Mouse (Mus musculus): ENCODE measurements around the gene Rtn3. TPM values are rescaled to one million over a fixed set of nuclear protein-coding genes. Genes with fewer than 3 reads are reported as not detected.

Gene Rtn3
- 100 to 1,000 TPM in 1 of 2 experiments, 10 to 100 TPM in 1; 99.7 to 106 TPM for polyA plus RNA-seq (2017; shearing (Covaris generic))

DNA sequence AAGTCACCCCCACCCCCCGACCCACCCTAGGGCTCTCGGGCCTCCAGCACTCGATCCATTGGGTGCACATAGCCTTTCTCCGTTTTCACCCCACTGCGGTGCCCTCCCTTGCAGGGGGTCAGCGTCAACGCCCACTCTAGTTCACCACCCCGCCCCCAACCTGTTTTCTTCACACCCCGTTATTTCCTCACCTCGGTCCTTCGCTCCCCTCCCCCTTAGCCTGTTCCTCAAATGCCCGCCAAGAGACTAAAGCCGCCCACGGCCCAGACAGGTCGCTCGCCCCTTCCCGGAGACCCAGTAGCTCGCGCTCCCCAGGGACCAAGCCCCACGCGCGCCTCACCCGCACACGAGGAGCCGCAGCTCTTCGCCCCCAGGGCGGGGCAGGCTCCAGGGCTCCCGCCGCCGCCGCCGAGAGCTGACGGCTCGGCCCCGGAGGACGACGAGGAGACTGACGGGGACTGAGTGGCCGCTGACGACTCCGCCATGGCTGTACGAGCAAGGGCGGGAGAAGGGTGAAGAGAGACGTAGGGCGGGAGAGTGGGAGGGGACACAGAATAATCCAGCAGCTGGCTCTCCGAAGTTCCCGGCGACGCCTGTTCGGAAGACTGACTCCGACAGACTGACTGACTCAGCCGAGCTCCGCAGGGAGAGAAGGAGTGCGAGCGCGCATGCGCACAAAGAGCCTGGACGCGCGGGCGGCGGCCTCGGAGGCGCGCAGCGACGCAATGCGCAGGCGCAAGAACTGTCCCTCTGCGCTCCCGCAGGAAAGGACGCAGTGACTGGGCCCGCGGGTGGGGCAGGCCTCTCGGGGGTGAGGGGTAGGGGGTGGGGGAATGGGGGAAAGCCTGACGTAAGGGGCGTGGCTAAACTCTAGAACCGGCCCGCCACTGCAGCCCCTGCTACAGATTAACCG, at the start of gene Rtn3:
Rtn3 (minus strand) TSS at position 683 of the 913 bp plus-strand sequence.

DNA sequence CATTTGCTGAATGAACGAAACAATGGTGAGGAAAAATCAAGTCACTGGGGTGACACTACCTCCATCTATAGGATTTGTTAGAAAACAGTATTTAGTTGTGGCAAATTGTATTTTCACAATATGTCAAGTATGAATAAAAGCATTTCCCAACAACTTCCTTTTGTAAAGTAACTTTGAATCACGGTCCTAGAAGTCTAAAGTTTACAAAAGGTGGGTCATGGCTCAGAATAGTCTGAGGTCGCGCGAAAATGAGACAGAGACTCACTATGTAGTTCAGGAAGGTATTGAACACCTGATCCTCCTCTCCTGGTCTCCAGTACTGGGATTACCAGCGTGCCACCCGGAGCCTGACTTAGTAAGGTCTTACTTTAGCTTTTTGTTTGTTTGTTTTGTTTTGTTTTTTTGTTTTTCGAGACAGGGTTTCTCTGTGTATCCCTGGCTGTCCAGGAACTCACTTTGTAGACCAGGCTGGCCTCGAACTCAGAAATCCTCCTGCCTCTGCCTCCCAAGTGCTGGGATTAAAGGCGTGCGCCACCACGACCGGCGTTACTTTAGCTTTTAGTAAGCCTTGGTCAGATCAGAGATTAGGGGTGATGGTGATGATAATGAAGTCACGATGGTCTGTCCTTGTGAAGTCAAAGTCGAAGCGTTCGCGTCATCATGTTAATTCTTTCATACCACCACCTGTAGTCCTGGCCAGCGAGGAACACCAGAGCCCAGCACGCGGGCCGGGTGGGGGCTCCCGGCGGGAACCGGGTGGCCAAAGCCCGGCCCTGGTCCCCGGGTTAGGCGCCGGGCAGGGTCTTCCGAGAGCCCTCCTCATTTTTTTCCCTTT, 10.5 kb upstream of the Rtn3 start, which contains the start of gene Atl3:
Atl3 (plus strand) TSS at position 689 of the 835 bp plus-strand sequence.

GRCm38 (mm10) chr19:7416834-7417735, 66.0 kb downstream of the Rtn3 start, which contains the start of gene 2700081O15Rik:
Gene 2700081O15Rik, plus strand, starts transcription at chr19:7417625.

GRCm38 (mm10) chr19:7382903-7383865, 99.9 kb downstream of the Rtn3 start, which contains the start of gene Spindoc:
Gene Spindoc, minus strand, starts transcription at chr19:7382994.

Other genes with a start within 250 kb of the Rtn3 start
- 10 to 100 TPM; 45.3 to 48.1 TPM for gene Naa40, start 242.1 kb downstream of the Rtn3 start, polyA plus RNA-seq (2017; shearing (Covaris generic))
- gene Rcor2, start 216.0 kb downstream of the Rtn3 start, polyA plus RNA-seq (2017; shearing (Covaris generic)) = 1 to 10 TPM; 1.7 to 2.4 TPM
- 100 to 1,000 TPM; 175 to 203 TPM for gene Mark2, start 141.4 kb downstream of the Rtn3 start, polyA plus RNA-seq (2017; shearing (Covaris generic))
- gene Spindoc, start 100.3 kb downstream of the Rtn3 start, polyA plus RNA-seq (2017; shearing (Covaris generic)) = 10 to 100 TPM; 24.7 to 29.7 TPM
- gene 2700081O15Rik, start 65.7 kb downstream of the Rtn3 start, polyA plus RNA-seq (2017; shearing (Covaris generic)) = 1 to 10 TPM in 1 of 2 experiments, under 1 TPM in 1; 0.20 to 2.9 TPM
- 10 to 100 TPM; 13.7 to 16.3 TPM for gene Atl3, start 10.8 kb upstream of the Rtn3 start, polyA plus RNA-seq (2017; shearing (Covaris generic))
- gene Pla2g16, start 74.2 kb upstream of the Rtn3 start, polyA plus RNA-seq (2017; shearing (Covaris generic)) = 100 to 1,000 TPM in 1 of 2 experiments, 10 to 100 TPM in 1; 85.8 to 103 TPM
- under 1 TPM in 1 of 2 experiments, not detected in 1; 0.20 TPM for gene Lgals12, start 123.9 kb upstream of the Rtn3 start, polyA plus RNA-seq (2017; shearing (Covaris generic))
- under 1 TPM in 1 of 2 experiments, not detected in 1; 0.62 TPM for gene Hrasls5, start 129.3 kb upstream of the Rtn3 start, polyA plus RNA-seq (2017; shearing (Covaris generic))
- gene Slc22a19, start 228.0 kb upstream of the Rtn3 start, polyA plus RNA-seq (2017; shearing (Covaris generic)) = not detected